Mouse (Mus musculus): ENCODE results near the gene Eif4a2. TPM values are rescaled to one million over a fixed set of nuclear protein-coding genes. Genes with fewer than 3 reads are reported as not detected.
A peak's percentile ranks its signal among the peaks of the same experiment; 100 is the strongest.

The Eif4a2 gene
- total RNA-seq, 2 experiments from 2014 or later: 274 to 300 TPM

DNA sequence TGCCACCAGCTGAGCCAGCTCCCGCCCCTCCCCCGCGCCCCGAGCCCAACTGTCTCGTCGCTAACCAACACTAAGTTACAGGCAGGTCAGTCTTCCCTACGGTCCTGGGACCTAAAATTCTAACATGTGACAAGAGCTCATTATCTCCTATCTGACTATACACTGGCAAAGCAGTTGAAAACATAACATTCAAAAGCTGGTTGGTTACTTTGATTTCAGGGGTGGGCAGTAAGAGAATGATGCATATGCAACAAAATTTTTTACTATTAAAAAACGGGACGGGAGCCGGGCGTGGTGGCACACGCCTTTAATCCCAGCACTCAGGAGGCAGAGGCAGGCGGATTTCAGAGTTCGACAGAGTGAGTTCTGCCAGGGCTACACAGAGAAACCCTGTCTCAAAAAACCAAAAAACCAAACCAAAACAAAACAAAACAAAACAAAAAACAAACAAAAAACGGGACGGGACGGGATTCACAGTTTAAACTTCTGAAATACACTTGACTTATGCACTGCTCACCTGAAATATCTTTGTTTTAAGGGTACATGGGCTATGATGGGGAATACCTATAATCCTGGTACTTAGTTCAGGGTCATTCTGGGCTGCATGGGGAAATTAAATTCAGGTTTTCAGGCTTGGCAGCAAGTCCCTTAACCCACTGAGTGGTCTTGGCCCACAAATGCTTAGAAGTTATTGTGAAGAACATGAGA is 4.1 kb upstream of the Eif4a2 start:
- DNase-seq (ENCODE audit: low spot score in 2 of 2): no peak

DNA sequence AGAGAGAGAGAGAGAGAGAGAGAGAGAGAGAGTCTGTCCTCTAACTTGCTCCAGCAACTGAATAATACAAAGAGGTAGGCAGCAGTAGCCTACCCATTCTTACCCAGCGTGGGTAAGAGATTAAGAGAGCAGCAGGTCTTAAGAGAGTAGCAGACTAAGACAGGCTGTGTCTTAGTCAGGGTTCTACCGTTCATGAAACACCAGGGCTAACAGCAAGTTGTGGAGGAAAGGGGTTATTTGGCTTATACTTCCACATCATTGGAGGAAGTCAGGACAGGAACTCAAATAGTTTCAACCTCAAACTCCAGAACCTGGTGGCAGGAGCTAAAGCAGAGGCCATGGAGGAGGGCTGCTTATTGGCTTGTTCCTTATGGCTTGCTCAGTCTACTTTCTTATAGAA is 3.4 kb upstream of the Eif4a2 start:
- DNase-seq (ENCODE audit: low spot score in 2 of 2): no peak

DNA sequence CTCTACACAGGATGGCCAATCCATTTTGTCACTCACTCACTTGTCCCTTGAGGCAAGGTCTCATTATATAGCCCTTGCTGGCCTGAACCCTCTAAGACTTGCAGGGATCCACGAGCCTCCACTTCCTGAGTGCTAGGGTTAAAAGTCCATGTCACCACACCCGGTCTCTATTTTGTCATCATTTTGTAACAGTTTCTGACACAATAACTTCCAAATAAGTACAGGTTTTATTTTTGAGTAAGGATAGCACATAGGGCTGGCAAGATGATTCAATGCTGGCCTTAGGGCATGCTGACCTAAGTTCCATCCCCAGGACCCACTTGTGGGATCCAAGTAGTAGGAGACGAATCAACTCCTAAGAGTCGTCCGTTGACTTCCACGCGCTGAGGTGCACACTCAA is 1.1 kb upstream of the Eif4a2 start:
- DNase-seq (ENCODE audit: low spot score in 2 of 2): no peak

DNA sequence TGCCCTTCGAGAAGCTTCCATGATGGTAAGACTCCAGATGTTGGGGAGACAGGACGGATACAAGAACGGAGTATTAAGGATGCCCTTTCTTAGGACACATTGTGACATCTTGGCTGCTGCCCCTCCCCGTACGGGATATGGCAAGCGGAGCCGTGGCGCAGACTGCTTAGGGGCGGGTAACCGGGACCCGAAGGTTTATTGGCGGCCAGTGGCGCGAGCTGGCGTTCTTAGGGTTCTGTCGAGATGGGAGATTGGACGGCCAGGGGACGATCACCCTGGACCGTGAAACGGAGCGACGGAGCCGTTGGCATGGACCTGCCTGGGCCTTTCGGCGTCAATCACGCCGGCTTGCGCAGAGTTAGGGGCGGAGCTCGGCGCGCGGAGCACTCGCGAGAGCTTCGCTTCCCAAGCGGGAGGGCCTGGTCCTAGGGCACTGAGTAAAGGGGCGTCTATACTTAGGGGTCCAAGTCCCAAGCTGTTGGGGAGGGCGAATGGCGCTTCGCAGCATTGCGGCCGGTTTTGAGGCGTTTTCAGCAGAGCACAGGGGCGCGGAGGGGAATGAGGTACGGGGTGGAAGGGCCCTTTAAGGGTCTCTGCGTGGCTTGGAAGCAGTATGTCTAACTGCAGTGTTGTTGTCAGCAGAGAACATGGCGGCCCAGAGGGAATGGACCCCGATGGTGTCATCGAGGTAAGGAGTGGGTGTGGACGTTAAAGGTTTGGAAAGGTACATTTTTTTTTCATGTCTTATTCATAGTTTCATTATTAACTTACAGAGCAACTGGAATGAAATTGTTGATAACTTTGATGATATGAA is 909 bp downstream of the Eif4a2 start:
- peak; percentile 72 to 88 for DNase-seq (ENCODE audit: low spot score in 2 of 2)

DNA sequence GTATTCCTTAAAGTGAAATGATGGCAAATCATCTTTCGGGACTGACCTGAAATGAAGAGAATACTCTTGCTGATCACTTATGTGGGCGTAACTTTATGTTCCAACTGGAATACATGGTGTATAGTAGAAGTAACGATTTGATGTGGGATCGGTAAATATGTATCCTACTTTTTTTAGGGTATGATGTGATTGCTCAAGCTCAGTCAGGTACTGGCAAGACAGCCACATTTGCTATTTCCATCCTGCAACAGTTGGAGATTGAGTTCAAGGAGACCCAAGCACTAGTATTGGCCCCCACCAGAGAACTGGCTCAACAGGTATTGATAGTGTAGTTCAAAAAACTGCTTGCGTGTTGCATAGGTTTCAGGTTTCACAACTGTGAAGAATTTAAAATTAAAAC is 1.7 kb downstream of the Eif4a2 start:
- no peak for DNase-seq (ENCODE audit: low spot score in 2 of 2)

DNA sequence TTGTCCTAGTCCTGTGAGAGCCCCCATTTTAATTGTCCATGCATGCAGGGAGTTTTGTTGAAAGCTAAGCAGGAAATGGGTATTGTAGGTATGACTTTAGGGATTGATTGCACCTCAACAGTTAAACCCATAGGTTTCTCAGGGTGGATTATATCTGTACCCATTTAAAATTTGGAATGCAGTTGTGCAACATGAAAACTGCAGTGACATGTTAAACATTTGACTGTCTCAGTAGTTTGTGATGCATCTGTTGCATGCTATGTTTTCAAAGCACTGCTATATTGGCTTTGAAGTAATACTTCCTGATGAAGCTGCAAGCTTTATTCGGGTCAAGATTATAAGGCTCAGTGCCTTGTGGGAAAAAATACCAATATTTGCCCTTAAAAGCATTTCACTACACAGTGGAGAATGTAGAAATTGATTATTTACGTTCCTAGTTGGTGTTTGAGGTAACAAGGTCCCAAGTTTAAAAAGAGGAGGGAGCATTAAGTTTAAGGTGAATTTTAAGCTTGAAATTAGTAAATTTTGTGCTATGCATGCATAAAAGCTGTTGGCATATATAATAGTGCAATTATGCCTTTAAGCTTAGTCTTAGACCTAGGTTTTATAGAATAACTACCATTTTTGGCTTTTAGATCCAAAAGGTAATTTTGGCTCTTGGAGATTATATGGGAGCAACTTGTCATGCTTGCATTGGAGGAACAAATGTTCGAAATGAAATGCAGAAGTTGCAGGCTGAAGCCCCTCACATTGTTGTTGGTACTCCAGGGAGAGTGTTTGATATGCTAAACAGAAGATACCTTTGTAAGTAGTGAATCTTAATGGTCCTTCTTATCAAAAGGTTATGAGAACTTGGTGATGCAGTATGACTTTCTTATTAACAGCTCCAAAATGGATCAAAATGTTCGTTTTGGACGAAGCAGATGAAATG is 2.4 kb downstream of the Eif4a2 start:
- no peak for DNase-seq (ENCODE audit: low spot score in 2 of 2)

DNA sequence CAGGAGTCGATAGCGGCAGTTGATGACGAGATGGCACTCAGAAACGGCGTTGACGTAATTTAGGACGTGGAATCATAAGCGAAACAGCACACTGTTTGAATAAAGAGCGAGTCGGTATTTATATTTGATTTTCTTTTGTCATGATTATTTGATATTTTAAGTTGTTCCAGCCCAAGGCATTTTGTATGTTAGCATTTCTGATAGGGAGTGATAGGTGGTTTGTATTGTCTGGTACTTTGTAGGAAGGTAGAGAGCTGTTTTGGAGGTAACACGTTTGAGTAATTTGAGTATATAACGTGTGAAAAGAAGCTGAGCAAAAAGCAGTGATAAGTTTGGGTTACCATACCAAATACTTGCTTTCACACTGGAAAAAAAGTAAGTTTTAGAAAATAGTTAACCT is 5.1 kb downstream of the Eif4a2 start:
- DNase-seq (ENCODE audit: low spot score in 2 of 2): no peak

DNA sequence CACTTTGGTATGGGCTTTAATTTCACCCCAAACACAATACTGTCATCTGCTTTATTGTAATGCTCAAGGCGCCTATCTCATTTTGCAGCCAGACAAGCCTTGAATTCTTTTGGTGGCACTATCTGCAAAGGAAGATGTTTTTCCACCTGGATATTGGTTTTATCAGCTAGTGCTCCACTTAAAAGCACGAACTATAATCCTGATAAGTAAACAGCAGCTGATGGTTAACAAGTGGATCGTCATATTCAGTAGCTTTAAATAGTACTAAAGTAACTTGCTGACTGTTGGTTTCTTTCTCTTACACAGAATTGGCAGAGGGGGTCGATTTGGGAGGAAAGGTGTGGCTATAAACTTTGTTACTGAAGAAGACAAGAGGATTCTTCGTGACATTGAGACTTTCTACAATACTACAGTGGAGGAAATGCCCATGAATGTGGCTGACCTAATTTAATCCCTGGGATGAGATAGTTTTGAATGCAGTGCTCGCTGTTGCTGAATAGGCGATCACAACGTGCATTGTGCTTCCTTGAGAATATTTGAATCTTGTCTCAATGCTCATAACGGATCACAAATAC is 5.7 kb downstream of the Eif4a2 start:
- no peak for DNase-seq (ENCODE audit: low spot score in 2 of 2)

DNA sequence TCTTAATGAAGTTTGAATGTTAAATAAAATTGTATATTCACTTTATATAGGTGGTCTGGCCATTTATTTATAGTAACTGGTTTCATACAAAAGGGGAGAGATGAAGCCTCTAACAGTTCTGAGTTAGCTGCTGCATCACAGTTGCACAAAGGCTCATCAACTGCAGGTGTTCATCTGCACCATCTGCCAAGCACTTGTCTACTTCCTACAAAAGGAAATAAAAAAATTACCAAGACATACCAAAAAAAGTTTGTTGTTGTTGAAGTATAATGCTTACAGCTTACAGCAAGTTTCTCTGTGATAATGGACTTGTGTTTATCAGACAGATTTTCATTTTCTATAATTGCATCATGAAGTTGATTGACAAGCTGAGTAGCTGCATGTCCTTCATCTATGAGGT is 6.7 kb downstream of the Eif4a2 start:
- no peak for DNase-seq (ENCODE audit: low spot score in 2 of 2)

DNA sequence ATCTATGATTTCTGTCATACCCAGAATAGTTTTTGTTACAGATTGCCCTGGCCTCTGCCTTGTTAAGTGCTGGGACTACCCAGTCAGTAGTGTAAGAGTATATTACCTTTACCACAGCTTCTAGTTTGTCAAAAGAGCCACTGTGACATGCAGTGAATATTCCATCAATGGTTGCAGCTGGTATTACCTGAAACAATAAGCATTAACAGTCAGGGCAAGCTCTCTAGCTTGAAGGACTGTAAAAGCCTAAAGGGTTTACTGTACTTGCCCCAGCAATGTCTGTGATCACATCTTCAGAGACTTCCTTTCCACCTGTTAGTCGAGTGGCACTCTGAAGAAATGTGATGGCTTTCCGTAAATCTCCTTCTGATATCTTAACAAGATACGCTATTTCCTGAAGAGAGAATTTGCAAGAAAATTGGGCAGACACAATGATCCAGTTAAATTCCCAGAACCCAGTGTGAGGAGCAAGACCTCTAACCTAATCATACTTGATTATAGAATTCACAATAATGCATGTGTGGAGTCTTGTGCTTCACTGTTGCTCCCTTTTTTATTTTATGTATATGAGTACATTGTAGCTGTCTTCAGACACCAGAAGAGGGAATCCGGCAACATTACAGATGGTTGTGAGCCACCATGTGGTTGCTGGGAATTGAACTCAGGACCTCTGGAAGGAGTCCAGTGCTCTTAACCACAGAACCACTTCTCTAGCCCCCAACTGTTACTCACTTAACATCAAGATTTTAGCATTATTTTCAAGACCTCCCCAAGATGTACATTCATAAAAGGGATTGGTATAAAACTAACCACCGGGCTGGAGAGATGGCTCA is 7.3 kb downstream of the Eif4a2 start:
- DNase-seq (ENCODE audit: low spot score in 2 of 2): no peak

DNA sequence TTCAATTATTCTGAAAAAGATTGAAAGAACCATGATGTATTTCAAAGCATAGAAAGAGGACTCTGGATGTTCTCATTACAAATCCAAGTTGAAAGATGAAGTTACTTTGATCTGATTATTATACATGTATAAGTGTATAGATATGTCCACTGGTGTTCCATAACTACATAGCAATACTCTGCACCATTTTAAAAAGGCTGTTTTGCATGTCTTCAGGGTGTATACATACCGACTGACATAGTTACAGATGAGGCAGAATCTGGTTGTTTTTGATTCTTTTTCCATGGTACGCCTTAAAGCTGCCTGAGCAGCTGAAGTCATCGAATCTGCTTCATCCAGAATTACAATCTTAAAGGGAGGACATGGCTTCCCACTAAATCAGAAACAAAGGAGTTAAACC is 8.2 kb downstream of the Eif4a2 start:
- no peak for DNase-seq (ENCODE audit: low spot score in 2 of 2)

DNA sequence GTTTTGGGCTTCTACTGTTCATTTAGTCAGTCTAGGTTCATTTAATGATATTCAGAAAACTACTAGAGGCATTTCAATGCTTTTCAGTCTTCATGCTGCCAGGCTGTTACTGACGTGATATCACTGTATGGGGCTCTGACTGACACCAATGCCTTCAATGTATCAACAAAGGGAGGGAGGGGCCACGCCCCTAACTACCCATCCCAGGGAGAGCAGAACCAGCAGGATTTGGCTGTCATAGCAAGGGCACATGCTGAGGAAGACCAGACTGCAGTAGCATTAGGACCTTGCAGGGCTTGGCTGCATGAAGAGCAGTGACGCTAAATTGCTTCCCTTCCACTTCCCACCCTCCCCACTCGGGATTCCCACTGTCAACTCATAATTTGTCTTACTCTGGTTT is 9.9 kb downstream of the Eif4a2 start:
- DNase-seq (ENCODE audit: low spot score in 2 of 2): no peak

DNA sequence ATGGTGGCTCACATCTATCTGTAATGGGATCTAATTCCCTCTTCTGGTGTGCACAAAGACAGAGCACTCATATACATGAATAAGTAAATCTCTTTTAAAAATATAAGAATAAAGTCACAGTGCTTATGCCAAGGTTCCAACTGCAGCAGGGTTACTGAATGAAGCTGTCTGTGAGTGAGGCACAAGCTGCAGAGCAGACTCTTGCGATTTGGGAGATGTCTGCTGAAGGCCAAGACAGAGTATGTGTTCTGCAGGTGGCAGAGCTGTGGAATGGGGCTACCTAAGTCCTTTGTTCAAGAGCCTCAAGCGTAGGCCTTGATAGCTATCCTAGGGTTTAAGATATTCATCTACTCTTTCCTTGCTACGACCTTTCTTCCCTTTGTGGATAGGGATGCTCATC is 15.2 kb downstream of the Eif4a2 start:
- DNase-seq (ENCODE audit: low spot score in 2 of 2): no peak

DNA sequence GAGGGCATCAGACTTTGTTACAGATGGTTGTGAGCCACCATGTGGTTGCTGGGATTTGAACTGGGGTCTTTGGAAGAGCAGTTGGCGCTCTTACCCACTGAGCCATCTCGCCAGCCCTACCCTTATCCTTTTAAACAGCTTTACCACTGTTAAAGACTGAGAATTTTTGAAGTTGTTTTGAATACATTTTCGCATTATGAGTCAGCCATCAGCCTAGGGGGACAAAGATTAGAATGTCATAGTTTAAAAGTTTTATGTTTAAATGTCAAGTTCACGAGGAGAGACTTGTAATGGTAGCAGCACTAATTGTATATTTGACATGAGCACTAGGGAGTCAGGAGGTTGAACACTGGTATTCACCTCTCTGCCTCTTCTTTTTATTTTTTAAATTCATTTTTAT is 15.9 kb downstream of the Eif4a2 start:
- DNase-seq (ENCODE audit: low spot score in 2 of 2): no peak

DNA sequence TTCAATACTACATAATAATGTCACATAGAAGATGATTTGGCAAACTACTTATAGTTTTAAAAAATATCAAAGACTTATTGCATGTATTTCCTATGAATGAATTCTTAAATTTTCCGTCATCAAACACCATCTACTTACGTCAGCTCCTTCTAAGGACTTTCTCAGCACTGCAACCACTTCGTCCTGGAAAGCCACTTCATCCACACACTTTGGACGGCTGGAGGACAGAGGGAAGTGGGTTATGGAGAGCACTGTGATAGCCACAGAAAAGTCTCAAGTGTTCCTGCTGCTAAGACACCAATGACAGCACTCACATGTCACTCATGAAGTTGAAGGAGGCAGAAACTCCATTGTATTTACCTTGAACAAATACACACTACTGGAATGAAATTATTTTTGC is 17.2 kb downstream of the Eif4a2 start:
- no peak for DNase-seq (ENCODE audit: low spot score in 2 of 2)

DNA sequence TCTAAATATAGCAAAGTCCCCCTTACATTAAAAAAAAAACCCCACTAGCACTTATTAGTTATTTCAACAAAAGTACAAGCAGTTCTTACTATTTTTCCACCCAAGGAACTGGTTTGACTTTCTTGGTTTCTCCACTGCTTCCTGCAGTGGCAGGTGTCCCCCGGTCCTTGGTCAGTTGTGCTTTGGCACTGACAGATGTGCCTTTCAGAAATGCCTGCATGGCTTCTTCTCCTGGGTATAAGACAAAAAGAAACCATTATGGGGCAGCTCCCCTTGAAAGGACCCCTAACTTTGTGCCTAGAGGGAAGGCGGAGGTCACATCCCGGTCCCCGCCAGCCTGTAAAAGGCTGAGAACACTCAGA is 20.0 kb downstream of the Eif4a2 start:
- no peak for DNase-seq (ENCODE audit: low spot score in 2 of 2)

DNA sequence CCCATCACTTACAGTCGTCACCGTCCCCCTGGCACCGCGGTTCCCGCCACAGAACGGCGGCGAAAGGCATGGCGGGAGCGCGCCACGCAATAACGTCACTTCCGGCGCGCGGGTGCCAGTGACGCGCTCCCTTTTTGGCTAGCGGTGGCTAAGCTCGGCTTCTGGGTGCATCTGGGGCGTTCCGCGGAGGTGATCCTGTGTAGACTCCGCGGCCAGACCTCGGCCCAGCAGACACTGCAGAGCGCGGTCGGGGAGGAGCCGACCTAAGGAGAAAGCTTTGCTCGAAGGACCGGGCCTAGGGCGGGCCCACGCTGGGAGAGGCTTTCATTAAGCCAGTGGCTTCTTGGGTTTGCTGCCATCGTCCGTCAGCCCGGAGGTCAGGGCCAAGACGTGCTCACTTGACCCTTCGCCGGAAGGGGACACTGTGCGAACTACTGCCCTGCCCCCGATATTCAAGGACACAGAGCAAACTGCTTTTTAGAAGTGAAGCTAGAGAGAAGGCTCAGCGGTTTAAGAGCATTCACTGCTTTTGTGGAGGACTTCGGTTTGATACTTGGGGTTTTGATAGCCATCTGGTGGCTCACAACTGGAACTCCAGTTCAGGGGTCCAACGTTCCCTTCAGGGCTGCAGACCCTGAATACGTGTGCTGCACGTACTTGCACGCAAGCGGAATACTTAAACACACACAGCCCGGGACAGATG is 20.6 kb downstream of the Eif4a2 start, which contains the start of gene Rfc4:
TSS of gene Rfc4 (minus strand) at position 65 of the 703 bp plus-strand sequence.
- peak; percentile 87 to 92 for DNase-seq (ENCODE audit: low spot score in 2 of 2)

DNA sequence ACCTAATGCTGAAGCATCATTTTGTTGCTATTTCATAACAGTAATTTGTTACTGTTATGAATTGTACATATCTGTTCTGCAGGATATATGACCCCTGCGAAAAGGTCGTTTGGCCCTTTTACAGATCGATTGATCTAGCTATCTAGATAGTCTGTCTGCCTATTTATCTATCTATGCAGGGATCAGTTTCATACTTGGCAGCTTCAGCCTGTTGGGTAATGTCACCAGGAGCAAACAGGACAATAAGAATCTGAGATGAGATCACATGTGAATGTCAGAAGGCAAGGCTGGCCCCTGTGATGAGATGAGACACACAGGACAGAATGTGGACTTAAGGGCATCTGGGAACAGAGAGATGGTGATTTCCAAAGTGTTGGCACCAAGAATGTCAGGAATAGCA is 23.1 kb downstream of the Eif4a2 start:
- no peak for DNase-seq (ENCODE audit: low spot score in 2 of 2)

DNA sequence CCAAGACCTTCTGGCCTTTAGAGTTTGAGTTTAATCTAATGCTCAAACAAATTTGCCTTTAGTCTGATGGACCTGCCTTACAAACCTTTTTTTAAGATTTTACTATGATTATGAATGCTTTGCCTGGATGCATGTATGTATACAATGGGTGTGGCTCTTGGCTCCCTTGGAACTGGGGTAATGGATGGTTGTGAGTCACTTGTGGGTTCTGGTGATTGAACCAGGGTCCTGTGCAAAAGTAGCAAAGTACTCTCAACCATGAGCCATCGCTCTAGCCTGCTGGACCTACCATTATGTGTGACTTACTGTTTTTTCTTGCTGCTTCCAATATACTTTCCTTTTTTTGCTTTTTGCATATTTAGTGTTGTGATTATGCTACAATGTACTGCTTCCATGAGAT is 25.1 kb downstream of the Eif4a2 start:
- no peak for DNase-seq (ENCODE audit: low spot score in 2 of 2)
